Mouse (Mus musculus): Measurements from ENCODE around the gene Olfr987. TPM values are rescaled to one million over a fixed set of nuclear protein-coding genes. Genes with fewer than 3 reads are reported as not detected.
"Not testable (repeated sequence)": the region's sequence is repeated elsewhere in the genome, so short reads cannot be mapped to it uniquely, and the experiment has no call there.

The Olfr987 gene
- polyA plus RNA-seq (2017; shearing (Covaris generic)), result not detected

GRCm38 (mm10) chr2:85339215-85339614 is at the start of gene Olfr987:
Olfr987 (minus strand) TSS chr2:85339315.
- not testable (repeated sequence) for ATAC-seq

DNA sequence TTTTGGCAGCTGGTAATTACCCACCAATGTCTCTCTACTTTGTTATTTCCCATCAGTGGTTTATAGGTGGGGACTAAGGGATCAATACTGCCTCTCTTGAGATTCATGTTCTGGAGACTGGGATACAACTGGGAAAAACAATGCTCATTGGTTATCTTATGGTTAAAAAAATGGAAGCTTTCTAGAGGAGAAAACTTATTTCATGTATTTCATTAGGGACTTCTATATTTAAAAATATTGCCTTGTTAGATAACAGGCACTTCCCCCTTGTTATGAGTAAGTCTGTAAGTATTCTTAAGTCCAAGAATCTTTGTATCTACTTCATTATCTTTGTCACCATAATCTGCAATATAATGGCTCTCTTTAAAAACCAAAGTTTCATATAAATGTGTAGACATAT is 24.0 kb upstream of the Olfr987 start, which contains the start of gene Olfr988:
TSS of gene Olfr988 (minus strand) at position 101 of the 400 bp plus-strand sequence.
- ATAC-seq, result not testable (repeated sequence)

GRCm38 (mm10) chr2:85339972-85340371 is 857 bp upstream of the Olfr987 start:
- no peak for ATAC-seq

GRCm38 (mm10) chr2:85319106-85319505 is 20.0 kb downstream of the Olfr987 start:
- no peak for ATAC-seq

DNA sequence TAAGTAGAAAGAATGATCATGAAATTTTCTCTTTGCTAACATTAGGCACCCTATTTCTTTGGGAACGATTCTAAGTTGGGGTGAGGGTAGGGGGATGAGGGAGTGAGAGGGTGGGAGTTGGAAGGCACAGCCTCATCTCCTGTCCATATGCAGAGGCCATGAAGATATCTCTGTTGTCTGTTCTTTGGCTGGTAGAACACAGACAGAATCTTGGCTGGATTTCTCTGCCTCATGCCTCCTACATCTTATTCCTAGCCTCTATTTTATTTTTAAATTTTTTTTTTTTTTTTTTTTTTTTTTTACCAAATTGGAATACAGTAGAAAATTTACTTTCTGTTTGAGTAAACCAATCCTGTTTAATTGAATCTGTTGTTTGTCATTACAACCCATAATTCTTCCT is 53.7 kb downstream of the Olfr987 start:
- ATAC-seq, result no peak

DNA sequence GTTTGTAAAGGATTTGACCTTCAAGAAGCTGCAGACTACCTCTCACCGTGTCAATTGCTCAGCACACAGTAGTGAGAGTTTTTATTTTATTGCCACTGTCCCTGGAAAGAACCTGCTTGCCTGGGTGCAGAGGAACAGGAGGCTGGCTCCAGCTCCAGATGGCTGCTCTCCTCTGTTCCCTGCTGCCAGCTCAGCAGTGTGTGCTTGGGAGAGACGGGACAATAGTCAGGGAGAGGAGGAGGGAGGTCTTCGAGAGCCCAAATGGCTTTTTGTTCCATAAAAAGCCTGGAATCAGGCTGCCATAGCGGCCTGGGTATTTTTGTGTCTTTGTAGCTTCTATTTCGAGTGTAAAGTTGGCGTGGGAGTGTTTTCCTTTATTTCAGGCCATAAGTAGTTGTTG is 54.5 kb downstream of the Olfr987 start:
- ATAC-seq, result no peak

DNA sequence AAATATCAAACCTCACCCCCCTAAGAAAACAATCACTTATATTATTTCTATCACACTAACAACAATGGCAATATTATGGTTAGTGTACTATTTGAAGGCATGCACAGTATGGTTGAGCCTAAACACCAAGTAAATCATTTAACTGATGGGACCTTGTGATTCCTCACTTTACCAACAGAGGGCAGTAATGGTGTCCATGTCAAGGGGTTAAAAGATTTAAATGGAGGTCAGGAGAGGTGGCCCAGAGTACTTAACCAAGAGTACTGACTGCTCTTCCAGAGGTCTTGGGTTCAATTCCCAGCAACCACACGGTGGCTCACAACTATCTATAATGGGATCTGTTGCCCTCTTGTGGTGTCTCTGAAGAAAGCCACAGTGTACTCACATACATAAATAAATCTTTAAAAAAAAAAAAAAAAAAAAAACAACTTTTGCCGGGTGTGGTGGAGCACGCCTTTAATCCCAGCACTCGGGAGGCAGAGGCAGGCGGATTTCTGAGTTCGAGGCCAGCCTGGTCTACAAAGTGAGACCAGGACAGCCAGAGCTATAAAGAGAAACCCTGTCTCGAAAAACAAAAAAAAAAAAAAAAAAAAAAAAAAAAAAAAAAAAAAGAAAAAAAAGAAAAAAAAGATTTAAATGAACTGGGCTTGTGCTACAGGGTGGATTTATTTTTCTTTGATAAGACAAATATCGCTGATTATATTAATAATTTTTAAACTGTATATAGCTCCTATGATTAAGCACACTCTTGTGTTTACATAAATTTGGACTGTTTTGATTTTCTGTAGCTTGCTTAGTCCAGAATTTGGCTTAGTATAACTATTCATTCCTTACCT is 55.3 kb downstream of the Olfr987 start:
- no peak for ATAC-seq

DNA sequence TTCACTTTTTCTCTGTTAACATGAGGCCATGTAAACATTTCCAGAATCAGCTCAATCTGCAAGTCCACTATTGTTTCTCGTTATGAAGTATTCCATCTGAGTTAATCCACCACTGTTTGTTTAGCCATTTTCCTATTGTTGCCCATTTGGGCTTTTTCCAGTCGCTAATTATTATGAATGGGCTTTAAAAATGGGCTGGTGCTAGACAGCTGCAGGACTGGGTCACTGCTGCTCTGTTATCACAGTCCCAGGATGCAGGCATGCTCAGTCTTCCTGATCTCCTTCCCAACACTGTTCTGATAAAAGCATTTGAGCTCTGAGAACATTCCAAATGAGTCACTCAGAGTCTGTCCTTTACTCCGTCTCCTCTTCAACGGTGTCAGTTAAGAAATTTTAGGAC is 58.1 kb downstream of the Olfr987 start:
- no peak for ATAC-seq

Other genes starting within 250 kb of the Olfr987 start
- not detected for gene Aplnr, start 203.1 kb downstream of the Olfr987 start, polyA plus RNA-seq (2017; shearing (Covaris generic))
- not detected for gene Lrrc55, start 142.1 kb downstream of the Olfr987 start, polyA plus RNA-seq (2017; shearing (Covaris generic))
- not detected for gene Olfr988, start 23.9 kb upstream of the Olfr987 start, polyA plus RNA-seq (2017; shearing (Covaris generic))
- not detected for gene Olfr992, start 70.2 kb upstream of the Olfr987 start, polyA plus RNA-seq (2017; shearing (Covaris generic))
- not detected for gene Olfr993, start 75.6 kb upstream of the Olfr987 start, polyA plus RNA-seq (2017; shearing (Covaris generic))
- gene Olfr994, start 97.1 kb upstream of the Olfr987 start, polyA plus RNA-seq (2017; shearing (Covaris generic)), result not detected
- not detected for gene Olfr995, start 104.3 kb upstream of the Olfr987 start, polyA plus RNA-seq (2017; shearing (Covaris generic))
- gene 4833423E24Rik, start 179.7 kb upstream of the Olfr987 start, polyA plus RNA-seq (2017; shearing (Covaris generic)), result not detected
- gene Olfr996, start 239.9 kb upstream of the Olfr987 start, polyA plus RNA-seq (2017; shearing (Covaris generic)), result not detected
- gene Olfr998, start 249.6 kb upstream of the Olfr987 start, polyA plus RNA-seq (2017; shearing (Covaris generic)), result not detected